Mouse (Mus musculus): ENCODE results near the gene Atp13a1.

The Atp13a1 gene

DNA sequence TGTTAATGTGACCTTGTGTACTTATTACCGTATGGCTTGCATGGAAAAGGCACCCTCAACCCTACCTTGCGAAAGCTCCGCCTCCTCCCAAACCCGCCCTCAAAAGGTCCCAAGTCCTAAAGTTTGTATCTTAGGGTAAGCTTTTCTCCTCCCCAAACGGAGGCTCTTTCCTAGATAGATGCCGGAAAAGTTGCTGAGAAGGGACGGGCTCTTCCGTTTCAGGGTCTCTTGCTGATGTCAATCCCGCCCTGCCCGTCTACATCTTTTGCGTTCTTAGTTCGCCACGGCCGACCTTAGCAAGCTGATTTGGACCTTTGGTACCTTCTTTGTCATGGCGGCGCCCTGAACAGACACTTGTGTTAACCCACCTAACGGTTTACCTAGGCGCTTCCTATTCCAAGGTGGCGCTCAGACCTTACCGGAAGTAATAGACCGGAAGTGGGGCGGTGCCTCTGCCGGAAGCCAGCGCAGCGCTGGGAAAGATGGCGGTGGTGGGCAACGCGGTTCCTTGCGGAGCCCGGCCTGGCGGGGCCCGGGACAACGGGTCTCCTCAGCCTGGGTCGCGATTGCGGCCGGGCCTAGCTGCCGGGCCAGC lies at the start of gene Atp13a1, which contains the start of gene Zfp866:
Atp13a1 (plus strand) TSS at position 391 of the 595 bp plus-strand sequence.
Zfp866 (minus strand) TSS at position 406 of the 595 bp plus-strand sequence.
- DNase-seq (ENCODE audit: extremely low spot score, low spot score), result peak; percentile 92

DNA sequence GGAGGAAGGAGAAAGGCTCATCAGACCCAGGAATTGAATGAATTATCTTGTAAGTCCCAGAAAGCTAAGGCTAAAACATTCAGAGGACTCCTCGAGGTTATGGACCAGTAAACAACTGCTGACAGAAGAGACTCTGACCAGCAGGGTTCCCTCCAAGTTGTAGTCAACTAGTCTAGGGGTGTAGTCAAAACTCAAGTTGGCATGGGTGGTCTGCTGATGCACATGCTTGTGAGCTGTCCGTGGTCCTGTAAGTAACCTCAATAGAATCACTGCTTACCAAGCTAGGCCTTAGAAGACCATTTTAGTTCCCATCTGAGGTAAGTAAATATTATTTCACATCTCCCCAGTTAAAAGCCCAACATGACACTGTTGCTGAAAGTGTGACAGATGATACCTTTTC lies 49.7 kb upstream of the Atp13a1 start:
- DNase-seq (ENCODE audit: extremely low spot score, low spot score), result no peak

DNA sequence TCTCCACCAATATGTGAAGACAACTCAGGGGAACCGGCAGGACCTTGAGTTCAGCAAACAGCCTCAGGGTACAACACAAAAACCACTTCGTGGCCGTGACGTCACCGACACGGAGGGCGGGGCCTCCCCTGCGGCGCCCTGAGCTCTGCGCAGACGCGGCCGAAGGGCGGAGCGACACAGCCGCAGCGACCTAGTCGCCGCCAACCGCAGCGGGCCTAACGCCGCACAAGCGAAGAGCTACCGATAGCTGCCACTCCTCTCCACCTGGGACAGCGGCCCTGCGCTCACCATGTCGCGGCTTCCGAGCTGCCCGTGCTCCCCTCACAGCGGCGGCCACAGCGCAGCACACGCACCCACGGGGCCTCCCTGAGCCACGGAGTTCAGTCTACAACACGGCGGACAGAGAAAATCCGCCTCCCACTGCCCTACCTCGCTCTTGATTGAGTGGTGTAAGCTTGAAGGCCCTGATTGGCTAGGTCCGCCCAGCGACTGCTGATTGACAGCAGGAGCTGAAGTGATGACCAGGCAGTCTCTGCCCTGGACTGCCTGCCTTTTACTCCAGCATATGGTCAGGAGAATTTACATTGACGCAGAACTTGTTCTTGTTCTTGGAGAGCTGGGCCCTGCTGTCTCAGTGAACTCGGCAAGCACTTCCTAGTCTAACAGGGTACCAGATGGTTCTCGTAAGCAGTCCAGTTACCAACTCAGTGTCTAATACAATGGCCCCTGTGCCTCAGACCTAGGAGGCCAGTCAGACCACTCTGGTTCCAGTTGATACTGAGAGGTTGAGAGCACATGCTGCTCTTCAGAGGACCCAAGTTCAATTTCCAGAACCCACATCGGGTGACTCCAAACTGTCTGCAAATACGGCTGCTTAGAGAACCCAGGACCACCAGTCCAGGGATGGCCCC lies 41.2 kb upstream of the Atp13a1 start, which contains the start of gene Zfp963:
Zfp963 (minus strand) TSS at position 427 of the 911 bp plus-strand sequence.
- DNase-seq (ENCODE audit: extremely low spot score, low spot score), result peak; percentile 93

DNA sequence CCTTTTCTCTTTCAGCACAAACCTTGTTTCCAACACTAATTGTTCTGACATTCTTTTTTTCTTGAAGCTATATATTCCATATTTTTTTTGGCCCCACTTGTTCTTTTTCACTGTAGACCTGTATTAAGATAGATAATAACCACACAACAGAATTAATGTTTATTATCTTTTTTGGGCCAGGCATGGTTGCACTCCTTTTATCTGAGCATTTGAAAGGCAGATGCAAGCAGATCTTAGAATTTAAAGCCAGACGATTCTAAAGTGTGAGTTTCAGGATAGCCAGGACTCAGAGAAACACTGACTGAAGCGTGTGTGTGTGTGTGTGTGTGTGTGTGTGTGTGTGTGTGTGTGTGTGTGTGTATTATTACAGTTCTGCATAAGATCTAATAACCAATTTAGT lies 38.5 kb upstream of the Atp13a1 start:
- no peak for DNase-seq (ENCODE audit: extremely low spot score, low spot score)

DNA sequence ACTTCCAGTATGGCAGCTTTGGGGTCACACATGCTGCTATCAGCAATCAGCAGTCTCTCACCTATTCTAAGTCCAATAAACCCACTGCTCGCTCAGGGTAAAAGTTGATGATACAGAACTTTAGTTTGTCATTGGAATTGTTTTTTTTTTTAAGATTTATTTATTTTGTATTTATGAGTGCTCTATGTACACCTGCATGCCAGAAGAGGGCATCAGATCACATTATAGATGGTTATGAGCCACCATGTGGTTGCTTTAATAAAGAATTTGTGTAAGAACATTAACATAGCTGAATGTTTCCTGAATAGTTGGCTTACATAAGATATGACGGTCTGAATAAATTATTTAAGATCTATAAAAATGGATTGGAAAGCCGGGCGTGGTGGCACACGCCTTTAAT lies 32.6 kb upstream of the Atp13a1 start:
- DNase-seq (ENCODE audit: extremely low spot score, low spot score), result no peak

DNA sequence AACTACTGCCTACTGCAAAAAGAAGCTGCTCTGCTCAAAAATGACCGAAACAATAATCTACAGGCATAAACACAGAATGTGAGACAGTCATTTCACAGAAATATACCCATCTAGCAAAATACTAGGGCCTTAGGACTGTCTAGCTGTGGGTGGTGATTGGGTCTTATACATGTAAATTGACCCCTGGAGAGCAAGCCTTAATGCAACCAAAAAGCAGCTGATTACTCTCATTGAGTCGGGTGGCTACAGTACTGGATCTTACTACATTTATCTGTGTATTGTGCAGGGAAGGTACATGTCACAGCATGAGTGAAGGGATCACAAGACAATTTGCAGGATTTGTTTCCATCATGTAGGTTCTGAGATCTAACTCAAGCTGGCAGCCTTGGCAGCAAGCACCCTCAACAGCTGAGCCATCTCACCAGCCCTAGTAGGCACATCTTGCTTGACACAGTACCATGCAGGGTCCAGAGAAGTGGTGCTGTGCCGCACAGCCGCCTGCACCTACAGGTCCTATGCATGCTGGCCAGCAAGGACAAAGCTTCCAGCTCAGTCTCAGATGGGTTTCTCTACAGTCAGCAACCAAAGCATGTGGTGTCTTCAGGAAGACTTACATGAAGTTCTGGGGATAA lies 29.0 kb upstream of the Atp13a1 start:
- DNase-seq (ENCODE audit: extremely low spot score, low spot score), result no peak

DNA sequence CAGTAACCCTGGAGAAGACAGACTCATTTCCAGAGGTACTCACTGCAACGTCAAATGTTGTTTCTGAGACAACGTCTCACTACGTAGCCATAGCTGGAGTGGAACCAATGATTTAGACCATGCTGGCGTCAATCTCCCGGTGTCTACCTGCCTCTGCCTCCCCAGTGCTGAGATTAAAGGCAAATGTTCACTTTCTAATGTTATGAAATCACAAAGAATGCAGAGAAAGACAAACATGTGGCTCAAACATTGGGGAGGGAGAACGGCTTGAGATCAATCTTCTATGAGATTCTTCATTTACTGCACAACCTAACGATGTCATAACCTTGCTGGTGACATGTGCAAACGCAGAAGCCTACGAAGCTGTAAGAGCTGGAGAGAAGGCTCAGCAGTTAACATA lies 19.7 kb upstream of the Atp13a1 start:
- no peak for DNase-seq (ENCODE audit: extremely low spot score, low spot score)

DNA sequence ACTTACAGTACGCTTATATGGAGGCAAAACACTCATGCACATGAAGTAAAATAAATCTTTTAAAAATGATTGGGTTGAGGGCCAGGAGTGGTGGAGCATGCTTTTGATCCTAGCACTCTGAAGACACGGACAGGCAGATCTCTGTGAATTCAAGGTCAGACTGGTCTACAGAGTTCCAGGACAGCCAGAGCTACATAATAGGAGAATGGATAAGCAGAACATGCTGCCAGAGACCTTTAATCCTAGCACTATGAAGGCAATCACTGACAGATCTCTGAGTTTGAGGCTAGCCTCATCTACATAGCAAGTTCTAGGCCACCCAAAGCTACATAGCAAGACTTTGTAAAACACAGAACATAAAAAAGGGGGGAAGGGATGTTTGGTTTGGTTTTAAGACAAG lies 18.9 kb upstream of the Atp13a1 start:
- no peak for DNase-seq (ENCODE audit: extremely low spot score, low spot score)

DNA sequence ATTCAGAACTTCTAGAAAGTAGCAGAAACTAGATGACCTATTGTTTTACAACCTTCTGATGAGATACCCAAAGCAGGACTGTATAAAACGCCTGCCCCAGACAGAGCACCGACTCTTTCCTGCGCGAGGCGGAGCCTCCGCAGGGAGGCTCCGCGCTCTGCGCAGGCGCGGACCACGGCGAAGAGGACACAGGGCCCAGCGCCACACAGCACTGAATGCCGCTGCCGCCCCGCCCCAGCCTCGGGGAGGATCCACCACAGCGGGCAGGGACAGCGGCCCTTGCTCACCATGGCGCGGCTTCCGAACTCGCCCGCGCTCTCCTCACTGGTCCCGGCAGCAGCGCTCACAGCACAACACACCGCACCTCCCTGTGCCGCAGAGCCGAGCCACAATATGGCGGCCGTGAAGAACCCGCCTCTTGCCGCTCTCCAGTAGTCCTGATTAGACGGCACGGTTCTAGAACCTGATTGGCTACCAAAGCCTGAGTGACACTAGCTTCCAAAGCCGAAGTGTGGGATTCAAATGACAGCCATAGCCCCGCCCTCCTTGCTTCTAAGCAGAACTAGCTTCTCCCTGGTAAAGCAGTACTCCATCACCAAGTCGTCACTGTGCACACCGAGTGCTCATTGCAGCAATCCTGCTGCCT lies 16.3 kb upstream of the Atp13a1 start, which contains the start of gene Gm20422:
Gm20422 (minus strand) TSS at position 384 of the 646 bp plus-strand sequence.
- DNase-seq (ENCODE audit: extremely low spot score, low spot score), result peak; percentile 91

DNA sequence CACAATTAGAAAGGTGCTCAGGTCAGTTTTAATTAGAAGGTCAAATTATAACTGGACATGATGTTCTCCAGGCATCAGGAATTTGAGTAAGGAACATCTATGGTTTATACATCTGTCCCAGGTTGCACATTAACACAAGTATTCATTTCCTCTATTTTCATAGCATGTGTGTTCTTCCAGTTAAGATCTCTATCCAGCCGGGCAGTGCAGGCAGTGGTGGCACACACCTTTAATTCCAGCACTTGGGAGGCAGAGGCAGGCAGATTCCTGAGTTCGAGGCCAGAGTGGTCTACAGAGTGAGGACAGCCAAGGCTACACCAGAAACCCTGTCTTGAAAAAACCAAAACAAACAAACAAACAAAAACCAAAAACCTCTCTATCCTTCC lies 15.8 kb upstream of the Atp13a1 start:
- DNase-seq (ENCODE audit: extremely low spot score, low spot score), result no peak

DNA sequence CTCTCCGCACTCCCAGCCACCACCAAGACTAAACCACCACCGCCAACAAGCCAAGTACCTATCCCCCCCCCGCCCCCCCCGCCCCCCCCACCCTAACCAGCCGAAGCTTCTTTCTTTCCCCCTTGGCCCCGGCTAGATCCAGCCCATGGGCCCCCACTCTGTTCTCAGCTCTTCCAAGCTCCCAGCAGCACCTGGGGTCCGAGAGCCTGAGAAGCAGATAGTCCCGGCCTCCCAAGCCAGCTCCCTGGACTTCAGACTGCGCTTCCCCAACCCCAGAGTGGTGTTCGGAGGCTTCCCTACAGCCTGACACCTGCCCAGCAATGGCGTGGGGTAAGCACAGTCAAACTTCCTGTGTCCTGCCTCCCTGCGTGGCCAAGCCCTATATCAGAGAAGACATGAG lies 13.9 kb upstream of the Atp13a1 start:
- no peak for DNase-seq (ENCODE audit: extremely low spot score, low spot score)

DNA sequence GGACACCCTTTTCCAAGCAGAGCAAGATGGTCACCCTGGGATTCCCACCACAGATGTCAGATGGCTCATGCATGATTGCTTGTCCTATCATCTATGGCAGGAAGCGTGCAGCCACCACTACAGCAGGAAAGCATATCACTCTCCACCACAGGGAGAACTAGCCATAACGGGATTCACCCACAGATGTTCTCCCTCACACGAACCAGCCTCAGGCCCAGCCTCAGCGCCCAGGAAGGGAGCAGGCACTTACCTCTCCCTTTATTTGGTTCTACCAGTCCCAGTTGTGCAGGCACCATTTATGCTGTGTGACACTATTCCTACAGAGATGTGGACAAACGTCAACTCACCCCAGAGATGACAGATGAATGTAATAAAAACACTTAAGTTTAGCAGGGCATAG lies 1.9 kb upstream of the Atp13a1 start:
- DNase-seq (ENCODE audit: extremely low spot score, low spot score), result no peak

DNA sequence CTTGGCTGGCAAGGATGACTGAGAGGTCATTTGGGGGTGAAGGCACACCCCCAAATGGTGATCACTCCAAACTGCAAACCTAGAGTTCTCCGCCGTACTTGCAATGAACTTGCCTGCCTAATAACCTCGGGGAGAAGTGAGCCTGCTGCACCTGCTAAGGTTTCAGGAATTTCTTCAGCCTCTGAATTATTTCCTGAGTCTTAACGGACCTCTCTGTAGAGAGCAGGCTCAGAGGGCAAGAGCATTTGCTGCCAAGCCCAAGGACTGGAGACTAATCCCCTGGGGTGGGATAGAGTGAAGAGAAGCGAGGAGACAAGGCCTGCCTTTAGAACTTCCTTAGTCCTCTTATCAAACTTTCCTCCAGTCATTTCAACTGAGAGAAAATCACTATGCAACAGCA lies 1.2 kb upstream of the Atp13a1 start:
- DNase-seq (ENCODE audit: extremely low spot score, low spot score), result no peak

DNA sequence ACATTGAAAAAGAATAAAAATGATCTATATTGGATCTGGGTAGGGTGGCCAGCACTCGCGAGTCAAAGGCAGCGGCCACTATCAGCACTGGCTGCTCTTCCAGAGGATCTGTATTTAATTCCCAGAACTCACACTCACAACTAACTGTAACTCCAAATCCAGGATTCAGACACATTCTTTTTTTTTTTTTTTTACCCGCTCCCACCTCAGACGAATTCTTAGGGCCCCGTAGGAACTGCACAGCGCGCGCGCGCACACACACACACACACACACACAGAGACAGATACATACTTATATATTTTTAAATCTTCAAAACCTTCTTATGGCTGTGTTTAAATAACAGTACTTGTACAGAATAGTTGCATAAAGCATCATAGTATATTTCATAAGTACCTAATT lies 599 bp upstream of the Atp13a1 start:
- no peak for DNase-seq (ENCODE audit: extremely low spot score, low spot score)

DNA sequence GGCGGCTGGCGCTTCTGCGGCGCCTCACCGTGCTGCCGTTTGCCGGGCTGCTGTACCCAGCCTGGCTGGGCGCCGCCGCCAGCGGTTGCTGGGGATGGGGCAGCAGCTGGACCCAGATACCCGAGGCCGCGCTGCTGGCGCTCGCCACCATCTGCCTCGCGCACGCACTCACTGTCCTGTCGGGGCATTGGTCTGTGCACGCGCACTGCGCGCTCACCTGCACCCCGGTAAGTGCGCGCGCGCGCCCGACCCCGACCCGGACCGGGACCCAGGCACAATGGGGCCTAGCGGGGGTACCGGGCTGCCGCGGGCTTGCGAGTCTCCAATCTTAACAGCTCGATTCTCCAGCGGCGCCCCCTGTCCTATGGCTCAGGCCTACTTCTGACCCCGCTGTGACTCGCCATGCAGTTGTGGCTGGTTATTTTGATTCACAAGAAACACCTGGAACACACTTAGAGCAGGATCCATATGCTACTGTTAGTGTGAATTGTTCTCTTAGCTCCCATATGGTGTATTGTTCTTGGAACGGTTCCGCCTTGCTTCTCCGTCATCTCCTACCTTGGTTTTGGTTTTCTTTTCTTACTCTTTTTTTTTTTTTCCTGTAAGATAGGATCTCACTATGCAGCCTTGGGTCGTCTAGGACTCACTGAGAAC lies 579 bp downstream of the Atp13a1 start:
- peak; percentile 59 for DNase-seq (ENCODE audit: extremely low spot score, low spot score)

DNA sequence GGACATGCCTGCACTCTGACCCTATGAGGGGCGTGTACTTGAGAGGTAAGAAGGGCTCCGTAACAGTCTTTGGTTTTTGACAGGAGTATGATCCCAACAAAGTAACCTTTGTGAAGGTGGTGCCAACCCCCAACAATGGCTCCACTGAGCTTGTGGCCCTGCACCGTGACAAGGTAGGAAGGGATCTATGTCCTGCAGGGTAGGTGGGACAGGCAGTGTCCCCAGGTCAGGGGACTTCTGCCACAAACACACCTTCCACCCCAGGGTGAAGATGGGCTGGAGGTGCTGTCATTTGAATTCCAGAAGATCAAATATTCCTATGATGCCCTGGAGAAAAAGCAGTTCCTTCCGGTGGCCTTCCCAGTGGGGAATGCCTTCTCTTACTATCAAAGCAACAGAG lies 2.7 kb downstream of the Atp13a1 start:
- no peak for DNase-seq (ENCODE audit: extremely low spot score, low spot score)

DNA sequence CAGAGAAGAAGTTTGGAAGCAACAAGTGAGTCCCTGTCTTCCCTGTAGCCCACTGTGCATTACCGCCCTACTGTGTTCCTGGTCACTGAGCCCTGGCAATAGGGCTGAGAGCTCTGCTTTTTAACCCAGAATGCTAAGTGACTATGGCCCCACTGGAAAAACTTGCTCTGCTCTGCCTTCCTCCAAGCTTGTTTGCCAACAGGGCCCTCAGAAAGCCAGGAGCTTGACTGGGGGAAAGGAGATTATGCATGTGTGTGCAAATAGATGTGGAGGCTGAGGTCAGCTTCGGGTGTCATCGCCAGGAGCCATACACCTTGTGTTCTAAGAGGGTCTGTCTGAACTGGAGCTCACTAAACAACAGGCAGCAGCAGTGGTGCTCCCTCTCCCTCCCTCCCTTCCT lies 3.1 kb downstream of the Atp13a1 start:
- no peak for DNase-seq (ENCODE audit: extremely low spot score, low spot score)

DNA sequence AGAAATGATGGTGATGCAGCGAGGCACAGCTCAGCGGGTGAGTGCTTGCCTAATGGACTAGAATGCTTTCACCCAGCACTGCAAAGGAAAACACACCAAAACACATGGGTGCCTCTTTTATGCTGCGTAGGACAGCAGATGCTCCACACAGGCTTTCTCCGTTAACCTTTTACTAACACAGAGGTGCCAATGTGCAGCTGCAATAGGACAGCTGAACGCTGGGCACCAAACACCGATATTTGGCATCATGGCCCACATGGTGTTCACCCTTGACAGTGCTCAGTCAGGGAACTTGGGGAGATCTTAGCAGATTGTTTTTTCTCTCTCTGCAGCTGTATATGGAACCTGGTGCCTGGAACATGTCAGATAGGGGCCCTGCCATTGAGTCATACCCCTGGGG lies 3.9 kb downstream of the Atp13a1 start:
- no peak for DNase-seq (ENCODE audit: extremely low spot score, low spot score)

DNA sequence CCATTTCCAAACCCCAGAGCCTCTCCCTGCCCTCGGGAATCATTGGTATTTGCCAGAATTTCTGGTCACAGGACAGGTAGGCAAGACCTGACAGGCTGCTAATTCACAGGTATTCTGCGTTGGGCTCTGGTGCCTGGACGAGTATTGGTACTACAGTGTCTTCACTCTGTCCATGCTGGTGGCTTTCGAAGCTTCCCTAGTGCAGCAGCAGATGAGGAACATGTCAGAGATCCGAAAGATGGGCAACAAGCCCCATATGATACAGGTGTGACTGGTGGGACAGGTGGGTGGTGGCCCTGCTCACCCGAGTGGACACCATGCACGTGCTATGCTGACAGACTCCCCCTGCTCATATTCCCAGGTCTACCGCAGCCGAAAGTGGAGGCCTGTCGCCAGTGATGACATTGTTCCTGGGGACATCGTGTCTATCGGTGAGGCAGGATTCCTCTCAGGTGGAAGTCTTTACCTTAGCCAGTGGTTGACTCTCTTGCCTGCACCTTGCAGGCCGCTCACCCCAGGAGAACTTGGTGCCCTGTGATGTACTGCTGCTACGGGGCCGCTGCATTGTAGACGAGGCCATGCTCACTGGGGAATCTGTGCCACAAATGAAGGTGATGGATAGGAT lies 5.9 kb downstream of the Atp13a1 start:
- no peak for DNase-seq (ENCODE audit: extremely low spot score, low spot score)

DNA sequence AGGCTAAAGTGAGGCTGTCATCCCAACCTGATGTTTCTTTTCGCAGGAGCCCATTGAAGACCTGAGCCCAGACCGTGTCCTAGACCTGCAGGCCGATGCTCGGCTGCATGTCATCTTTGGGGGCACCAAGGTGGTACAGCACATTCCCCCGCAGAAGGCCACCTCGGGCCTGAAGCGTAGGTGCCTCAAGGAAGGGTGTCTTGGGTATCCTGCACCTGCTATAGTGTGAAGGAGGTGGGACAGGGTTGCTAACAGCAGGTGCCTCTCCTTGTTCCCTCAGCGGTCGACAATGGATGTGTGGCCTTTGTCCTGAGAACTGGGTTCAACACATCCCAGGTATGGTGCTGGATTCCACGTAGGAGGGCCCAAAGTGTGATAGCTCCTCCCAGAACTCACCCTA lies 6.7 kb downstream of the Atp13a1 start:
- DNase-seq (ENCODE audit: extremely low spot score, low spot score), result no peak

DNA sequence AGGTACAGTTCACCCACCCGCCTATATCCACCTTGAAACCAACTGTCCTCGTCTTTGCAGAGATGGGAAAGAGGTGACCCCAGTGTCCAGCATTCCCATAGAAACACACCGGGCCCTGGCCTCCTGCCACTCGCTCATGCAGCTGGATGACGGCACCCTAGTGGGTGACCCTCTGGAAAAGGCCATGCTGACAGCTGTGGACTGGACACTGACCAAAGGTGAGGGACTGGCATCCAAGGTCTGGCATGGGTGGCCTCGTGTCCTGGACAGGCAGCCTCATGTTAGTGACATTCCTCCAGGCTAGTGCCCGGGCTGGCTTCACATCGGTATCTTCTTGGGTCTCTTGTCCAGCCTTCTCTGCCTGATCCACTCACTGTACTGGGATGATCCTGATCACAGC lies 8.3 kb downstream of the Atp13a1 start:
- DNase-seq (ENCODE audit: extremely low spot score, low spot score), result no peak
